Mouse (Mus musculus) embryonic facial prominence, embryonic 11.5 days (tissue): ENCODE results near the gene Rexo1. TPM values are rescaled to one million over a fixed set of nuclear protein-coding genes. Genes with fewer than 3 reads are reported as not detected.

ENCODE experiments used
- ATAC-seq: fragments of 200-750 bp; cut with Nextera tagmentation; replicated peaks from 2 replicates; pipeline ENCODE4 v1.8.0; 2017; ENCODE audit warnings: low read depth; ENCODE audit not compliant: insufficient number of reproducible peaks, low FRiP score, low TSS enrichment
- DNase-seq: peaks from one replicate; pipeline ENCODE4 v3.0.0-alpha.2; 2015; ENCODE audit warnings: low spot score
- H3K27ac ChIP-seq: fragments of 300-500 bp; sonication (generic); replicated peaks from 2 replicates; pipeline ENCODE4 v1.5.1; 2014; ENCODE audit warnings: mild to moderate bottlenecking, low read depth, low read length, control low read depth
- H3K27me3 ChIP-seq: fragments of 300-500 bp; sonication (generic); 2 replicates; pipeline ENCODE4 v1.6.1; 2014; ENCODE audit warnings: mild to moderate bottlenecking, low read length, moderate library complexity, mixed read lengths; ENCODE audit not compliant: control insufficient read depth, insufficient read depth
- H3K36me3 ChIP-seq: fragments of 300-500 bp; sonication (generic); replicated peaks from 2 replicates; pipeline ENCODE4 v1.6.1; 2014; ENCODE audit warnings: low read depth, mild to moderate bottlenecking, low read length, moderate library complexity, mixed read lengths; ENCODE audit not compliant: control insufficient read depth, insufficient read depth
- H3K4me1 ChIP-seq: fragments of 300-500 bp; sonication (generic); 2 replicates; pipeline ENCODE4 v1.6.1; 2014; ENCODE audit warnings: low read length, mixed read lengths; ENCODE audit not compliant: control insufficient read depth, insufficient read depth
- H3K4me2 ChIP-seq: fragments of 300-500 bp; sonication (generic); 2 replicates; pipeline ENCODE4 v1.6.1; 2014; ENCODE audit warnings: low read depth, mild to moderate bottlenecking, control low read depth, low read length, moderate library complexity
- H3K4me3 ChIP-seq: fragments of 300-500 bp; sonication (generic); 2 replicates; pipeline ENCODE4 v1.5.1; 2014; ENCODE audit warnings: low read depth, low read length, control low read depth
- H3K9ac ChIP-seq: fragments of 300-500 bp; sonication (generic); replicated peaks from 2 replicates; pipeline ENCODE4 v1.6.1; 2014; ENCODE audit warnings: mild to moderate bottlenecking, control low read depth, low read length
- H3K9me3 ChIP-seq: fragments of 300-500 bp; sonication (generic); replicated peaks from 2 replicates; pipeline ENCODE4 v1.6.1; 2016; ENCODE audit warnings: mild to moderate bottlenecking, low read length, inconsistent platforms, mixed read lengths; ENCODE audit not compliant: control insufficient read depth
- WGBS: fragments of 180-500 bp; shearing (Covaris S2); extraction: QIAGEN DNeasy Blood & Tissue Kit; methylation state at CpG from one replicate; pipeline ENCODE4 v1.1.7; 2014; 5-methylcytosine and 5-hydroxymethylcytosine counted together
- polyA plus RNA-seq: library from polyadenylated mRNA; unstranded; fragments of >200 nt; fragmentation: Nextera tagmentation; extraction: Ambion mirVana; gene quantifications from 2 replicates; pipeline ENCODE4 v1.2.1, GENCODE M21; 2014

Gene Rexo1
- polyA plus RNA-seq, 1 experiment from 2014 or later = 17.1 TPM

DNA sequence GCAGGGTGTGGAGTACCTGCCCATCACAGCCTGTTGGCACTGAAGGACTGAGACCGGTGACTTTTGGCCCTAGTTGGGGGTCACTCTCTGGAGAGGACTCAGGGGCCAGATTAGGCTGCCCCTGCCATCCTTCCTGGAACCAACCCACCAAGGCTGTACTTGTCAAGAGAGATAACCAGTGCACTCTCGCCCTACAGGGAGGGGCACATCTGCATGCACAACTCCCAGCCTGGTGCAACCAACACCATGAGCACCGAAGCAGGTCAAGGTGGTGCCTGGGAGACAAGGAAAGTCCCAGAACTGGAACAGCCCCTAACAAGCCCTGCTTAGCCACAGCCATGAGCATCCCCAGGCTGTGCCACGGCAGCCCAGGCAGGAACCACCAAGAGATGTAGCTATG lies 14.4 kb downstream of the Rexo1 start:
- no peak for ATAC-seq
- Histone ChIP-seq H3K4me1 (no peaks in the 10 kb centered on the region), H3K36me3 (peaks cover 10% of the 10 kb centered on the region), H3K9me3 (no peaks in the 10 kb centered on the region), H3K27ac (no peak overlapping the region), H3K4me2 (no peak overlapping the region), H3K4me3 (no peak overlapping the region), H3K27me3 (no peaks in the 10 kb centered on the region), H3K9ac (no peak overlapping the region)
- DNase-seq = no peak
- 95% methylated on average over 4 of the region's 4 CpGs for WGBS

DNA sequence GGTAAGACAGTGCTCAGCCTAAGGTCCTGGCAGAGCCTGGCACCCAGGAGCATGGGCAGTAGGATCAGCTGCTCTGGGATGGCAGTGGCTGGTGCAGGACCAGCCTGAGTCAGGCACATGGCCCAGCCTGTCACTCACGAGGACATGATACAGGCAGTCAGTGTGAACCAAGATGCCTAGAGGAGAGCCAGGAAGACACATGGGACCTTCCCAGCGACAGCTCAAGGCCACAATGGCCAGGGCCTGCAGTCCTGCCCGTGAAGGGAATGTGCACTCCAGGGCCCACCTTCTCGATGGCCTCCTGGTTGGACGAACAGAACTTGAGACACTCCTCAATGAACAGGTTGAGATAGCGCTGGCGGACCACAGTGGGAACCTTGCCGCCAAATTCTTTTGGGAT lies 15.8 kb downstream of the Rexo1 start:
- Histone ChIP-seq H3K36me3 (peaks cover 12% of the 10 kb centered on the region), H3K9me3 (no peaks in the 10 kb centered on the region), H3K27ac (no peak overlapping the region), H3K4me2 (no peak overlapping the region), H3K4me1 (no peaks in the 10 kb centered on the region), H3K4me3 (no peak overlapping the region), H3K27me3 (no peaks in the 10 kb centered on the region), H3K9ac (no peak overlapping the region)
- WGBS = 92% methylated on average over 8 of the region's 8 CpGs
- ATAC-seq (no peak), DNase-seq (no peak)

DNA sequence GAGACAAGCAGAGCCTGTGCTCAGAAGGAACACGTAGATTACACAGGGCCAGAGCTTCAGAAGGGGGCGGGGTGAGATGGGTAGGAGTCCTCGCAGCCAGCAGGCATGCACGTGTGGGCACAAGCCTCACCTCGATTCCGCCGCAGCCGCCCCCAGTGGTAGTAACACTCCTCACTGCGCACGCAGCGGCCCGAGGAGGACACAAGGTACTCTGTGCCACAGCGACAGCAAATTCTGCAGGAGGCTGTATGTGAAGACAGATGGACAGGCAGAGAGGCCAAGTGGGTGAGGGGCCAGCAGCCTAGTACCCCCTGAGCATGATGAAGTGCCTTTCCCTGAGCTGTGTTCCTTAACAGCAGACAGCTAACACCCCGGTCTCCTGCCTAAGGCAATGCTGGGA lies 17.5 kb downstream of the Rexo1 start:
- no peak overlapping the region for H3K27ac ChIP-seq
- 93% methylated on average over 14 of the region's 14 CpGs for WGBS
- no peaks in the 10 kb centered on the region for H3K4me1 ChIP-seq
- no peaks in the 10 kb centered on the region; the same call in 1 of the 2 replicates for H3K27me3 ChIP-seq
- H3K9me3 ChIP-seq = no peaks in the 10 kb centered on the region
- H3K4me3 ChIP-seq = no peak overlapping the region
- H3K36me3 ChIP-seq = peaks cover 12% of the 10 kb centered on the region
- DNase-seq (no peak), ATAC-seq (no peak)
- H3K9ac ChIP-seq = no peak overlapping the region
- no peak overlapping the region for H3K4me2 ChIP-seq

DNA sequence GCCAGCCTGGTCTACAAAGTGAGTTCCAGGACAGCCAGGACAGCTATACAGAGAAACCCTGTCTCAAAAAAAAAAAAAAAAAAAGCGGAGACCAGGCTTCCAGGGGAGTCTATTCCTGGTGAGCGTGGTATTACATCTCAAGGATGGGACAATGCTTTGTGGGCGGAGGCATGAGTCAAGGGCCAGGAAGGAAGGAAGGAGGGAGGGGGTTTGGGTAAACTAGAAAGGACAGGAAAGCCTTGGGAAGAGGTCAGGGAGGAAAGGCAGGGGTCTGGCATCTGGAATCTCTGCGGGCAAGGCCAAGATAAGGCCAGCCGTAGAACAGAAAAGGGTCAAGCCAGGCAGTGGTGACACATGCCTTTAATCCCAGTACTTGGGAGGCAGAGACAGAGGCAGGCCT lies 21.9 kb downstream of the Rexo1 start:
- no peaks in the 10 kb centered on the region for H3K4me1 ChIP-seq
- H3K9me3 ChIP-seq = no peaks in the 10 kb centered on the region
- H3K9ac ChIP-seq = no peak overlapping the region
- DNase-seq = no peak
- no peak for ATAC-seq
- H3K4me3 ChIP-seq = no peak overlapping the region
- peaks cover 20% of the 10 kb centered on the region for H3K27me3 ChIP-seq
- peaks cover 12% of the 10 kb centered on the region for H3K36me3 ChIP-seq
- no peak overlapping the region for H3K4me2 ChIP-seq
- WGBS = 33% methylated on average over 5 of the region's 5 CpGs
- no peak overlapping the region for H3K27ac ChIP-seq

DNA sequence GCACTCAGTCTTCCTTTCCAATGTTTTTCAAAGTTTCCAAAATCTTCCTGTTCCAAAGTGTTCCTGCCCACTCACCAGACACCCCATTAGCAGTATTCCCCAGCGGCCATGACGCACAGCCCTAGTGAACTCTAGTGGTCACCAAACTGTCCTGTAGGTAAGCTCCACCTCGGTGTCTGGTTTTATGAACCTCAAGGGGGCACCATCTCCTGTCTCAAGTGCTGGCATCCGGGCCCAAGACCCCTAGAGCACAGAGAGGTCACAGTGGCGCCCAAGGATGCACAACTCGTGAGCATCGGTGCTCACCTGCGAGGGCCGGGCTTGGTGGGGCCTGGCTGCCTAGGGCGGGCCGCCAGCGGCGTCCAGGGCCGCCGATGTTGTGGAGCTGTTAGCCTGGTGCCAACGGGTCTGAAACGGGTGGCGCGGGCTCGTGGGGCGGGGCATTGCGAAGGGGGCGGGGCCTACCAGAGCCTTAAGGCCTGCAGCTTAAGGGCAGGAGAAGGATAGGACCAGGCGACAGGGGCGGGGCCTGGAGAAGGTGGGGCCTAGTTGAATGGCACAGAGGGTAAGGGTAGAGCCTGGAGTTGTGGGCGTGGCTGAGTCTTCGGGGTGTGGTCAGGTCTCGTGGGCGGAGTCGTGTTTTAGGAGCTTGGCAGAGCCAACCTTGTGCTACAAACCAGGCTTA lies 22.5 kb downstream of the Rexo1 start, which contains the start of gene Atp8b3:
Gene Atp8b3, minus strand, starts transcription at position 415 of the 685 bp plus-strand sequence.
- H3K4me3 ChIP-seq = peak within 1 kb of the TSS; percentile 4; the same call in 1 of the 2 replicates

DNA sequence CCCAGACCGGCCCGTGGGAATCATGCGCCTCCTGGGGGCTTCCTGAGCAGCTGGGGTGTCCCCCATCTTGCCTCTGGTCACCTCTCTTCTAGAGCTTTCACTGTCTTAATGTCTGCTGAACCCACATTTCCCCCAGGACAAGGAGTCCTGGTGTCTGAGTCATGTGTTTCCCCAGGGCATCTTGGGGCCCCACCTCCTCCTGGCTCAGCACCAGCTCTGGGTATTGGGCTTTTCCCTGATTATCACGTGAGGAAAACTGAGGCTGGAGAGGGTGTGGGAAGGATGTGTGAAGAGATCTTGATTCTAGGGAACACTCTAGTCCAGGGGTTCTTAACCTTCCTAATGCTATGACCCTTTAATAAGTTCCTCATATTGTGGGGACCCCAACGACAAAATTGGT lies 23.2 kb downstream of the Rexo1 start:
- peaks cover 20% of the 10 kb centered on the region for H3K27me3 ChIP-seq
- no peak for DNase-seq

More for the DNA sequence above, 22.5 kb downstream of the Rexo1 start, which contains the start of gene Atp8b3:
- no peaks in the 10 kb centered on the region for H3K9me3 ChIP-seq
- DNase-seq (peak; percentile 69), ATAC-seq (no peak)
- peaks cover 7% of the 10 kb centered on the region for H3K36me3 ChIP-seq
- H3K4me2 ChIP-seq = peak within 1 kb of the TSS; percentile 19; the same call in 1 of the 2 replicates
- H3K4me1 ChIP-seq = no peaks in the 10 kb centered on the region
- no peak within 1 kb of the TSS for H3K9ac ChIP-seq
- WGBS = 3% methylated on average over 30 of the region's 30 CpGs
- H3K27me3 ChIP-seq = peaks cover 20% of the 10 kb centered on the region
- H3K27ac ChIP-seq = no peak within 1 kb of the TSS

DNA sequence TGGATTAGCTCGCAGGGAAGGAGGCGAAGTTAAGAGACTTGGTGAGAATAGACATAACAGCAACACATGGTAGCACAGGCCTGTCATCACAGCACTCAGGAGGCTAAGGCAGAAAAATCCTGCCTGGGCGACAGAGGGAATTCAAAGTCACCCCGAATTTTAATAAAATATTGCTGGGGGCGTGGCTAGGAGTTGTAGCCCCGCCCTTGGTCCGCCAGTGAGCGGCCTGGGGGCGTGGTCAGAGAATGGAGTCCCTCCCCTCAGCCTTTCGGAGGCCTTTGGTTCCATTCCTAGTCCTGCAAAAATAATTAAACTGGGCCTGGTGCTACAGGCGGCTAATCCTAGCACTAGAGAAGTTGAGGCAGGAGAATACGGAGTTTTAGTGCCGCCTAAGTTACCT lies 25.6 kb downstream of the Rexo1 start:
- H3K4me2 ChIP-seq = no peak overlapping the region
- no peak overlapping the region for H3K4me3 ChIP-seq
- 10% methylated on average over 13 of the region's 13 CpGs for WGBS

More for the DNA sequence above, 23.2 kb downstream of the Rexo1 start:
- no peak overlapping the region for H3K27ac ChIP-seq
- H3K36me3 ChIP-seq = peaks cover 7% of the 10 kb centered on the region
- H3K9me3 ChIP-seq = no peaks in the 10 kb centered on the region
- ATAC-seq = no peak
- H3K4me2 ChIP-seq = no peak overlapping the region
- H3K9ac ChIP-seq = no peak overlapping the region
- WGBS = 58% methylated on average over 5 of the region's 5 CpGs
- H3K4me1 ChIP-seq = no peaks in the 10 kb centered on the region
- no peak overlapping the region for H3K4me3 ChIP-seq

DNA sequence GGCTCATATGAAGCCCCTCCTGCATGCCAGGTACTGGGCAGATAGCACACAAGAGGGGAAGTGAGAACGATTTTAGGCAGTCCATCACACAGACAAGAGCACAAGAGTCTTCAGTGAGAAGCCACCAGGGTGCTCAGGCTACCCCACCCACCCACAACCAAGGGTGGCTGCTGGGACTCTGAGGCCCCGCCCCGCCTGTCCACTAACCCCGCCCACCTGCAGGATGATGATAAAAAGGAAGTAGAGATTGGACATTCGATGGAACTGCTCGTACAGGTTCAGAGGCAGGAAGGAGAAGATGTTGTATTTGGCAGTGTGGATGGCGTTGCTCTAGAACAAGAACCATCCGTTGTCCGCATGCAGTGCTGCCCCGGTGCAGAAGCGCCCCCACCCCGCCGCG lies 26.3 kb downstream of the Rexo1 start:
- Histone ChIP-seq H3K27me3 (peaks cover 20% of the 10 kb centered on the region), H3K27ac (no peak overlapping the region), H3K9me3 (no peaks in the 10 kb centered on the region), H3K9ac (no peak overlapping the region), H3K4me3 (no peak overlapping the region), H3K4me2 (no peak overlapping the region), H3K4me1 (no peaks in the 10 kb centered on the region), H3K36me3 (no peaks in the 10 kb centered on the region)
- 12% methylated on average over 14 of the region's 14 CpGs for WGBS
- DNase-seq (no peak), ATAC-seq (no peak)

More for the DNA sequence above, 25.6 kb downstream of the Rexo1 start:
- Histone ChIP-seq H3K27ac (no peak overlapping the region), H3K4me1 (no peaks in the 10 kb centered on the region), H3K36me3 (no peaks in the 10 kb centered on the region), H3K27me3 (peaks cover 20% of the 10 kb centered on the region), H3K9ac (no peak overlapping the region), H3K9me3 (no peaks in the 10 kb centered on the region)
- ATAC-seq (no peak), DNase-seq (no peak)
